Mouse (Mus musculus) urinary bladder, postnatal 36 days (tissue): ENCODE measurements around the gene Zfp207.
"Not testable (repeated sequence)": the region's sequence is repeated elsewhere in the genome, so short reads cannot be mapped to it uniquely, and the experiment has no call there.

Experiments used
- DNase-seq, 2 experiments: peaks; one replicate each; pipeline ENCODE4 v3.0.0; 2022; ENCODE audit warnings: low spot score in 2 of 2, mixed read lengths in 1 of 2

Gene Zfp207

GRCm38 (mm10) chr11:80410377-80410776 is 27.3 kb downstream of the Zfp207 start:
- DNase-seq: no peak

DNA sequence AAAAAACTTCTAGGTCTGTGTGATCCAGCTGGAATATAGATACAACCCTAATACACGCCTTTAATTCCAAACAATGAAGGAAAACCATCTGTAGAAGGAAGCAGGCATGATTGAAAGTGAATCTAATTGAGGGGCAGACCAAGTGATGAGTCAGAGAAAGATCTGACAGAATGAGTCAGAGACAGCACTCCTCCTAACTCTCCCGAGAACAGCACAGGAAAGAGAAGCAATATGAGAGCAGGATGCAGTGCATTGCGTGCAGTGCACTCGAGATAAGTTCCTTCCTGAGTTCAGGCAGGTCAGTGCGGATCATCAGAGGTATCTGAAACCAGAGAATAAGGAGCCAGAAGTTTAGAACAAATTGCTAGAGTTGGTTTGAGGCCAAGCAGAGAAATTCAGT is 34.0 kb downstream of the Zfp207 start:
- no peak for DNase-seq

DNA sequence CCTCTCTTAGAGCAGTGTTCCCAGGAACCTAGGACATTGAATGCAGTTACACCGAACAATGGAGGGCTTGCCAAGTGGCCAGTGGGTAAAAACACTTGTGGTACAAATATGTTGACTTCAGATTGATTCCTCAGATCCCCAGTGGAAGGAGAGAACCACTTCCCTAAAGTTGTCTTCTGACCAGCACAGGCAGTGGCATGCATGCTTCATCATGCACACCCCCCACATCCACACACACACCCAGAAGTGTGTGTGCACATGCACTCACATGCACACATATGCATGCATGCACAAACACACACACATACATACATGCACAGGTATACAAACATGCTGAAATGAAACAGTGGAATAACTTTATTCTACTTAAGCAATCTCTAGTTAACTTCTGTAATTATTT is 36.7 kb downstream of the Zfp207 start:
- no peak for DNase-seq

GRCm38 (mm10) chr11:80420202-80420984 is 37.3 kb downstream of the Zfp207 start:
- no peak for DNase-seq

- DNase-seq: no peak
Observed at GRCm38 (mm10) chr11:80421421-80422047, 38.5 kb downstream of the Zfp207 start.

DNA sequence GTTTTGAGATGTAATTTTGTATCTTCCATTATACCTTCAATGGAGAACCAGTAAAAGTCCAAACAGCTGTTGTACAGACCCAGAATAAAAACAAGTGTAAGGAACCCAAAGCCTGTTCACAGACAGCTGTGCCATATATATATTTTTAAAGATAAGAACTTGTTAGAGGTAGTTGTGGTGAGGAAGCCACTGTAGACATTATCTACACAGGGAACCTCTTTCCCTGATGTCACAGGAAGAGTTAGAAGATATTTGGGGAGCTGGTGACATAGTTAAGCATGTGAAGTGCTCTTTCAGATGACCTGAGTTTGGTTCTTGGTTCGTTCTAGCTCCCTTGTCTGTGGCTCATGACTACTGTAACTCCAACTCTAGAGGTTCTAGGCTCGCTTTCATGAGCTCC is 41.6 kb downstream of the Zfp207 start:
- DNase-seq: no peak

- no peak for DNase-seq
Observed at GRCm38 (mm10) chr11:80425247-80425778, 42.2 kb downstream of the Zfp207 start.

DNA sequence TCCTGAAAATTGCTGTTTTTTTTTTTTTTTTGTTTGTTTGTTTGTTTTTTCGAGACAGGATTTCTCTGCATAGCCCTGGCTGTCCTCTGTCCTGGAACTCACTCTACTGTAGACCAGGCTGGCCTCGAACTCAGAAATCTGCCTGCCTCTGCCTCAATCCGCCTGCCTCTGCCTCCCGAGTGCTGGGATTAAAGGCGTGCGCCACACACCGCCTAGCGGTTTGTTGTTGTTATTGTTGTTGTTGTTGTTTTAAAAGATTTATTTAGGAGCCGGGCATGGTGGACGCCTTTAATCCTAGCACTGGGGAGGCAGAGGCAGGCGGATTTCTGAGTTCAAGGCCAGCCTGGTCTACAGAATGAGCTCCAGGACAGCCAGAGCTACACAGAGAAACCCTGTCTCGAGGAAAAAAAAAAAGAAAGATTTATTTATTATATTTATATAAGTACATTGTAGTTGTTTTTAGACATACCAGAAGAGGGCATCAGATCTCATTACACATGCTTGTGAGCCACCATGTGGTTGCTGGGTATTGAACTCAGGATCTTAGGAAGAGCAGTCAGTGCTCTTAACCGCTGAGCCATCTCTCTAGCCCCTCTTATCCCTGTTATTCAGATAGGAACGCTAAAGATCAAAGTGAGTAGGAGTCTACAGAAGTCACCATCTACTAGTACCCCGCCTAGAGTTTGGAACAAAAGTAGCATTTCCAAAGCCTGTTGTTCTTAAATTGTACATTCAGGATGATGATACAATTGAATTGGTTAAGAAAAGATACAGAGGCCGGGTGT is 43.1 kb downstream of the Zfp207 start:
- DNase-seq: not testable (repeated sequence)

DNA sequence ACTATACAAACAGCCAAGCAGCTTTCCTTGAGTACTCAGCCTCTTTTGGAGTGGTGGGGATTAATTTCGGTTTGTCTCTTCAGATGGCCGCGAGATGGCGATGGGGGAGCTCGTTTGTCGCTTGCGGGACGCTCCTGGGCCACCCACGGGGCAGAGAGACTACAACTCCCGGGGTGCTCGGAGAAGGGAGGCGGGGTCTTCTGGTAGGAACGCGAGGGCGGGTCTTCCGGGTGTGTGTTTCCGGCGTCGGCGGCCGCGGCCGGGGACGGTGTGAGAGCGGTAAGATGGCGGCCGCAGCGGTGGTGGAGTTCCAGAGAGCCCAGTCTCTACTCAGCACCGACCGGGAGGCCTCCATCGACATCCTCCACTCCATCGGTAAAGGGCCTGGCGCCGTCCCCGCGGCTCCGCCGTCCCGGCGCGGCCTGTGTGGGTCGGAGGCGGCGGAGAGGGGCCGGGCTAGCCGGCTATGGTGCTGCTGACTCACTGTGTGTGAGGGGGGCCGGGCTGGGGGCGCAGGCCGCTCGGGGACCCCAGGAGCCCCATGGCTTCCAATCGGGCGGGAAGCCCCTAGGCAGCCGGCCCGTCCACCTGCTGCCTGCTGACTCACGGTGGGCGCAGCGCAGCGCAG is 45.4 kb downstream of the Zfp207 start, which contains the start of gene Psmd11:
Psmd11 (plus strand) TSS at position 235 of the 628 bp plus-strand sequence.
- DNase-seq: peak; percentile 87 to 94

DNA sequence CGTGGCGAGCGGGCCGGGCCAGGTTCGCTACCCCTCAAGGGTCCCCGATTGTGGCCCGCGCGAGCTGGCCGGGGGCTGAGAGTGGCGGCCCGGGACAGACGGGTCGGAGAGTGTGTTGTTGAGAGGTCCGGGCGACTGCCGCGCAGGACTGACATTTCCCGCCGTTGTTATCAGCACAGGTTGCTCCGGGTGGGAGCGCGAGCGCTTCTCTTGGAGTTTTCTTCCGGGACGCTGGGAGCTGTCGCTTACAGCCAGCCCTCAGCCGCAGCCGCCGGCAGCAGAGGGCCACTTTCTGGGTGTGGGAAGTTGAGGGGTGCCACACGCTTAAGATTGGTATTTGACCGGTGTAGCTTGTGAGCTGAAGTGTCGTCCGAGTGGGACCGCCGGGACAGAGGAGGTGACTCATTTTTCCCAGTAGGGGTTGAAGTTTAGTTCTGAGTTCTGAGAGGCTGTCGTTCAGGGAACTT is 46.0 kb downstream of the Zfp207 start:
- peak; percentile 25 to 37 for DNase-seq

GRCm38 (mm10) chr11:80429500-80430166 is 46.6 kb downstream of the Zfp207 start:
- no peak for DNase-seq

DNA sequence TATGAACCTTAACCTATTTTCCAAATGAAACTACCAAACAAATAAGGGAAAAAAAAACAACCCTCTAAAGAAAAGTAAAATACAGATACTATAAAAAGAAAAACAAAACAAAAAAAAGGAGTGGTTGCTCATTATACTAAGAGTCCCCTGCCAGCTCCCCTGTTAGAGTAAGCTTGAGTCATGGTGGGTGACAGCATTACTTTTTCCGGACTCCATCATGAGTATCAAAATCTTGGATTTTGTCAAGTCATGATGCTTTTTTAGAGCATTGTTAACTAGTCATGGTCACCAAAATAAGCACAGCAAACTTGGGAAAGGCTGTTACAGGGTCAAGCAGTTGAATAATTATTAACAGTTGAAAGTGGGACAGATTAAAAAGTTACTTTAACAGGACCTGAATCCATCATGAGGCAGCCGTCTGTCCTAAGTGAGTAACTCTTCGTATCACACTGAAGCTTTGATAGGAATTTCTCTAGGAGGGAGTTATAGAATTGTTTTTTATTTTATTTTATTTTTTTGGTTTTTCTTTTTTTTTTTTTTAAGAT is 47.4 kb downstream of the Zfp207 start:
- DNase-seq: no peak

DNA sequence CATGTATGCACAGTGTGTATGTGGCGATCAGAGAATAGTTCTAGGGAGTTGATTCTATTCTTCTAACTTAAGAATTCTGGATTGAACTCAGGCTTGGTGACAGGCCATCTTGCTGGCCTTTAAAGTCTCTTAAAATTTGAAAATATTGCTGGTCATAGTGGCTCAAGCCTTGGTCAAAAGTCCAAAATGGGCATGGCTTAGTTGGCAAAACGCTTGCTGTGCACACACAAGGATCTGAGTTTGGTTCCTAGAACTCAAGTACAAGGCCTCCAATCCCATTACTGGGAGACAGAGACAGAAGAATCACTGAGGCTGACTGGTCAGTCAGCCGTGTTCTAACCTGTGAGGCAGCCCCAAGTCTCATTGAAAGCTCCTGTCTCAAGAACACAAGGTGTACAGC is 63.8 kb downstream of the Zfp207 start:
- no peak for DNase-seq

DNA sequence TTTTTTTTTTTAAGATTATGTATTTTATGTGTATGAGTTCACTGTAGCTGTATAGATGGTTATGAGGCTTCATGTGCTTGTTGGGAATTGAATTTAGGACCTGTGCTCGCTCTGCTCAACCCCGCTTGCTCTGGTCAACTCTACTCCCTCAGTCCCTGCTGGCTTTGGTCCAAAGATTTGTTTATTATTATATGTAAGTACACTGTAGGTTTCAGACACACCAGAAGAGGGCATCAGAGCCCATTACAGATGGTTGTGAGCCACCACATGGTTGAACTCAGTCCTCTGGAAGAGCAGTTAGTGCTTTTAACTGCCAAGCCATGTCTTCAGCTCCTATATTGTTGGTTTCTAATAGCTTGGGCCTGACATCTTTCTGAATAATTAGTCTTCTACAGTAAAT is 66.8 kb downstream of the Zfp207 start:
- DNase-seq: no peak

DNA sequence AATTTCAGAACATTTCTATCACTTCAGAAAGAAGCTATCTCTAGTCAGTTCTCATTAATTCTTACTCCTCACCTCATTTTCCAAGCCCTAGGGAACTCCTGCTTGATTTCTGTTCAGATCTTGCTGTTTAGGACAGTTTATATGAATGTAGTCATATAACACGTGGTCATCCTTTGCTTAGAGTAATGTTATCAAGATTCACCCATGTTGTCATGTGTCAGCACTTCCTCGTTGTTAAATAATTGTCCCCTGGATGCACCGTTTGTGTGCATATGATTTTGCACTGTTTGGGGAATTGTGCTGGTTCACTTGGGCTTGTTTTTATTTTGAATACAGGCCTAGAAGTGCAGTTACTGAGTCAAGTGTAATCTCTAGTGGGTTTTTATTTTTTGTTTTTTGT is 69.2 kb downstream of the Zfp207 start:
- DNase-seq: no peak

- no peak for DNase-seq
Observed at GRCm38 (mm10) chr11:80453198-80453597, 70.1 kb downstream of the Zfp207 start.
